Mouse (Mus musculus) ES-E14 (cell line): ENCODE results near the gene Ceacam1.

Source experiments
- CHD2 ChIP-seq: IDR thresholded peaks from 2 replicates; pipeline ENCODE4 v1.6.1; 2014; ENCODE audit warnings: mild to moderate bottlenecking, low read depth, low read length, inconsistent platforms
- HCFC1 ChIP-seq: IDR thresholded peaks from 2 replicates; pipeline ENCODE4 v1.6.1; 2012; ENCODE audit warnings: low read length, inconsistent platforms, borderline replicate concordance; ENCODE audit not compliant: insufficient read depth
- MAFK ChIP-seq: IDR thresholded peaks from 2 replicates; pipeline ENCODE4 v1.6.1; 2014; ENCODE audit warnings: mild to moderate bottlenecking, low read depth, low read length, inconsistent platforms; ENCODE audit not compliant: insufficient read depth
- ZC3H11A ChIP-seq: IDR thresholded peaks from 2 replicates; pipeline ENCODE4 v1.6.1; 2012; ENCODE audit warnings: low read depth, mild to moderate bottlenecking, inconsistent platforms, low read length, borderline replicate concordance
- ZNF384 ChIP-seq: IDR thresholded peaks from 2 replicates; pipeline ENCODE4 v1.6.1; 2012; ENCODE audit warnings: low read depth, low read length, inconsistent platforms

- no peak for TF ChIP-seq ZC3H11A
- no peak for TF ChIP-seq CHD2
- TF ChIP-seq ZNF384 = no peak
- no peak for TF ChIP-seq HCFC1
- no peak for TF ChIP-seq MAFK
These were observed 57.5 kb downstream of the Ceacam1 start for GRCm38 (mm10) chr7:25419943-25420342.
